Mouse (Mus musculus): Measurements from ENCODE around the gene Stard7. TPM values are rescaled to one million over a fixed set of nuclear protein-coding genes. Genes with fewer than 3 reads are reported as not detected.

Stard7 gene
- total RNA-seq, 1 experiment from 2014 or later, result 111 TPM

- ATAC-seq (ENCODE audit: extremely low read depth, insufficient number of reproducible peaks, low FRiP score, poor library complexity, severe bottlenecking), result no peak
Measured at GRCm38 (mm10) chr2:127338833-127339232, 68.8 kb downstream of the Stard7 start.

GRCm38 (mm10) chr2:127339262-127339661 is 69.2 kb downstream of the Stard7 start:
- ATAC-seq (ENCODE audit: extremely low read depth, insufficient number of reproducible peaks, low FRiP score, poor library complexity, severe bottlenecking), result no peak

- ATAC-seq (ENCODE audit: extremely low read depth, insufficient number of reproducible peaks, low FRiP score, poor library complexity, severe bottlenecking), result no peak; the same call in 1 of the 2 replicates
Measured at GRCm38 (mm10) chr2:127341159-127341558, 71.1 kb downstream of the Stard7 start.

- peak; percentile 42; the same call in 1 of the 2 replicates for ATAC-seq (ENCODE audit: extremely low read depth, insufficient number of reproducible peaks, low FRiP score, poor library complexity, severe bottlenecking)
Measured at GRCm38 (mm10) chr2:127346334-127346733, 76.3 kb downstream of the Stard7 start.

GRCm38 (mm10) chr2:127347147-127347985 is 77.3 kb downstream of the Stard7 start:
- no peak for ATAC-seq (ENCODE audit: extremely low read depth, insufficient number of reproducible peaks, low FRiP score, poor library complexity, severe bottlenecking)

Other genes starting within 250 kb of the Stard7 start
- 9.2 and 14.7 TPM in 2 replicates for gene Blvra, start 199.6 kb upstream of the Stard7 start, total RNA-seq (2017)
- gene Ncaph, start 136.3 kb upstream of the Stard7 start, total RNA-seq (2017), result 2.3 and 5.4 TPM in 2 replicates
- gene Itpripl1, start 126.8 kb upstream of the Stard7 start, total RNA-seq (2017), result 14.2 and 18.0 TPM in 2 replicates
- gene 1810024B03Rik, start 61.9 kb upstream of the Stard7 start, total RNA-seq (2017), result 1.3 and 2.3 TPM in 2 replicates
- gene Snrnp200, start 61.8 kb upstream of the Stard7 start, total RNA-seq (2017), result 180 and 197 TPM in 2 replicates
- gene Ciao1, start 22.4 kb upstream of the Stard7 start, total RNA-seq (2017), result 23.6 and 32.8 TPM in 2 replicates
- 83.6 and 100 TPM in 2 replicates for gene Tmem127, start 22.3 kb upstream of the Stard7 start, total RNA-seq (2017)
- 175 and 211 TPM in 2 replicates for gene Dusp2, start 65.9 kb downstream of the Stard7 start, total RNA-seq (2017)
- gene Astl, start 68.4 kb downstream of the Stard7 start, total RNA-seq (2017), result 1.2 and 1.5 TPM in 2 replicates
- not detected in 2 replicates for gene Adra2b, start 93.0 kb downstream of the Stard7 start, total RNA-seq (2017)
- not detected in 2 replicates for gene Gpat2, start 155.0 kb downstream of the Stard7 start, total RNA-seq (2017)
- gene Fahd2a, start 174.3 kb downstream of the Stard7 start, total RNA-seq (2017), result 8.5 and 11.8 TPM in 2 replicates

All from neutrophil, adult 5-6 weeks (primary cell).